ENCODE assay signal across 22 mouse cellular contexts in genomic region chr3:25963568-25963967, GRCm38 (mm10).
"Had no signal": no experiment of that assay in that cellular context is flagged by ENCODE, and none has a peak within 500 bp of the region (broad histone marks: within the 10 kb centered on the region; RNA-seq: fewer than 3 reads in every experiment).

No protein-coding gene starts in this region.

- H3K4me1 ChIP-seq: kidney, embryonic 15.5 days; limb, embryonic 12.5 days; limb, embryonic 15.5 days; midbrain, embryonic 12.5 days; midbrain, embryonic 15.5 days had no signal

- ATAC-seq: liver, postnatal 0 days; lung, postnatal 0 days; midbrain, embryonic 15.5 days had no signal

- H3K4me2 ChIP-seq: kidney, embryonic 15.5 days; limb, embryonic 12.5 days; limb, embryonic 15.5 days; liver, embryonic 11.5 days; lung, embryonic 14.5 days; midbrain, embryonic 12.5 days; midbrain, embryonic 15.5 days had no signal

- H3K36me3 ChIP-seq: kidney, embryonic 15.5 days; limb, embryonic 12.5 days; limb, embryonic 15.5 days; midbrain, embryonic 12.5 days; midbrain, embryonic 15.5 days had no signal

- H3K4me3 ChIP-seq: kidney, embryonic 15.5 days; limb, embryonic 12.5 days; limb, embryonic 15.5 days; midbrain, embryonic 12.5 days; midbrain, embryonic 15.5 days had no signal

- H3K27me3 ChIP-seq: kidney, embryonic 15.5 days; limb, embryonic 12.5 days; limb, embryonic 15.5 days; midbrain, embryonic 12.5 days; midbrain, embryonic 15.5 days had no signal

- H3K9me3 ChIP-seq: kidney, embryonic 15.5 days; limb, embryonic 12.5 days; limb, embryonic 15.5 days; midbrain, embryonic 12.5 days; midbrain, embryonic 15.5 days had no signal

- H3K9ac ChIP-seq: kidney, embryonic 15.5 days; limb, embryonic 12.5 days; limb, embryonic 15.5 days; liver, embryonic 14.5 days; liver, postnatal 0 days; lung, embryonic 14.5 days; midbrain, embryonic 12.5 days; midbrain, embryonic 15.5 days had no signal

- DNase-seq: kidney, adult 8-10 months; kidney, postnatal 10 days; kidney, postnatal 36 days; left cerebral cortex, postnatal 4 days; liver, postnatal 0 days; lung, embryonic 14.5 days; right cerebral cortex, adult 18-20 months; right cerebral cortex, postnatal 14 days; right cerebral cortex, postnatal 4 days; thymus, adult 2 months; thymus, postnatal 14 days; thymus, postnatal 4 days had no signal

- H3K27ac ChIP-seq: kidney, embryonic 15.5 days; limb, embryonic 12.5 days; limb, embryonic 15.5 days; liver, embryonic 14.5 days; macrophage; midbrain, embryonic 12.5 days; midbrain, embryonic 15.5 days; stomach, postnatal 0 days had no signal
